Mouse (Mus musculus) erythroblast, embryonic 14.5 days (primary cell): ENCODE results near the gene Zfp87.

Source experiments
- GATA1 ChIP-seq: IDR thresholded peaks from 2 replicates; pipeline ENCODE4 v1.6.1; 2012; ENCODE audit warnings: low read length, inconsistent platforms, mixed read lengths
- TAL1 ChIP-seq: IDR thresholded peaks from 3 replicates; pipeline ENCODE4 v1.6.1; 2012; ENCODE audit warnings: low read length, inconsistent platforms, mixed read lengths

GRCm38 (mm10) chr13:67484424-67484811 is 41.6 kb downstream of the Zfp87 start:
- no peak for TF ChIP-seq TAL1
- no peak for TF ChIP-seq GATA1
